Mouse (Mus musculus) spleen, adult 2 months (tissue): Measurements from ENCODE around the gene Trp53rka.

Experiments used
- CTCF ChIP-seq: fragments of 200-500 bp; IDR thresholded peaks from 2 replicates; pipeline ENCODE4 v1.5.1; 2011; ENCODE audit warnings: mild to moderate bottlenecking, inconsistent platforms; ENCODE audit not compliant: insufficient read depth, insufficient read length, insufficient replicate concordance; ENCODE audit errors: extremely low read depth
- POLR2A ChIP-seq: fragments of 200-500 bp; IDR thresholded peaks from 2 replicates; pipeline ENCODE4 v1.6.1; 2011; ENCODE audit warnings: low read depth, low read length, inconsistent platforms

DNA sequence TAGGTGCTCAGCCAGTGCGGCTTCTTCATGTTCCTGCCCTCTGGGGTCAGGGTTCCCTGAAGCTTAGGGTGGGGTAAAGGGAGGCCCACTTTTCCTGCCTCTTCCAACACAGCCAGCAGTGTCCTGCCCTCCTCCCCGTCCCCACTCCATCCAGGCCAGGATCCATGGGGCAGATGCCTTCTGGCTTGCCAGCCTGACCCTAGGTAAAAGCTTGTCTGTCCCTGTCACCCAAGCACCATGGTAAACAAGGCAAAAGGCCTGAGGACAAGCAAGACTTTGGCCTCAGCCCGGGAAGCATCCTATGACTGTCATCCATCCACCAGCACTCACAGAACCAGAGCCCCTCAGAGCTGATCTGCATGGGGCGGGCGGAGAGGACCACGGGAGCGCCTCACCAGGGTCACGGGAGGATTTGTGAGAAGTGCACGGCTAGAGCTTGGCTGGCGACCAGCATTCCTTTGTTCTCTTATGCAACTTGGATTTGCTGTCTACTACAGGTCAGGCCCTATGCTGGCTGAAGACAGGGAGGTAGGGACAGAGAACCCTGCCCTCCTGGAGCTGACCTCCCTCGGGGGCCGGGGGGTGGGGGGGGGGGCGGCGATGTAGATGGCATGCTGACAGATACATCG lies 25.2 kb downstream of the Trp53rka start:
- TF ChIP-seq CTCF (no peak), POLR2A (no peak)
